Mouse (Mus musculus): ENCODE measurements around the gene Lrrc8e. TPM values are rescaled to one million over a fixed set of nuclear protein-coding genes. Genes with fewer than 3 reads are reported as not detected.

Lrrc8e gene
- polyA plus RNA-seq, 1 experiment from 2014 or later: not detected

DNA sequence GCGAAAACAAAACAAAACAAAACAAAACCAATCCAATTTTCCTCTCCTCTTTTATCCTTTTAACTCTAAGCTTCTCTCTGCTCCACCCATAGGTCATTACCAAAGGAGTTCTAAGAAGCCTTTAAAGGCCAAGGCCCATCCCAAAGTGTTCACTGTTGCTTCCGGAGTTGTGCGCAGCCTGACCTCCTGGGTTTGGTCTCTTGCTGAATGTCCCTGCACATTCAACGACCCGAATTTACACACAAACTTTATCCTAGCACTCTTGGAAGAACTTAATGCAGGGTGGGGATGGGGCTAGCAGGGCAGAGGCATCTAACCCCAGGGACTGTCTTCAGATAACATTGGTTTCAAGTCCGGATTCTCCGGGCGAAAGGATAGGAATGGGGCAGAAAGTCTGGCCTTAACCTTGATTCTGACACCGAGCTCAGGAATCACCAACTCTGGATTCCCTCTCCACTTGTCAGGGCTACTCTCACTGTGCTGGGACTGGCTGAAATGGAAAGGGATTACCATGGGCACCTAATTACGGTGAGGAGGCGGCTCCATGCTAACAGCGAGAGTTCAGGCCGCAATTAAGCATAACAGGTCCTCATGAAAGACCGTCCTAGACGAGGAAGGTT lies 11.3 kb downstream of the Lrrc8e start:
- H3K9ac ChIP-seq (ENCODE audit: low read depth, low read length): peak overlapping the region; percentile 65
- peak overlapping the region; percentile 75 for H3K4me2 ChIP-seq (ENCODE audit: low read length)
- ATAC-seq: peak; percentile 2
- H3K9me3 ChIP-seq (replicated peaks; ENCODE audit: control insufficient read depth, low read length, poor library complexity, severe bottlenecking): no peaks in the 10 kb centered on the region
- 19% methylated on average over 15 of the region's 15 CpGs for WGBS
- H3K27me3 ChIP-seq (ENCODE audit: control insufficient read depth, insufficient read depth, low read depth, low read length): no peaks in the 10 kb centered on the region
- H3K36me3 ChIP-seq (ENCODE audit: control insufficient read depth, insufficient read depth, low read length): no peaks in the 10 kb centered on the region; the same call in 1 of the 2 replicates
- H3K27ac ChIP-seq (ENCODE audit: low read length): peak overlapping the region; percentile 83
- peak overlapping the region; percentile 79 for H3K4me3 ChIP-seq (ENCODE audit: low read depth, low read length)
- peaks cover 25% of the 10 kb centered on the region for H3K4me1 ChIP-seq (ENCODE audit: control insufficient read depth, insufficient read depth, low read length)

- Histone ChIP-seq H3K4me1 (ENCODE audit: control insufficient read depth, insufficient read depth, low read length) (peaks cover 25% of the 10 kb centered on the region), H3K9me3 (replicated peaks; ENCODE audit: control insufficient read depth, low read length, poor library complexity, severe bottlenecking) (no peaks in the 10 kb centered on the region), H3K4me3 (ENCODE audit: low read depth, low read length) (peak within 1 kb of the TSS; percentile 79), H3K9ac (ENCODE audit: low read depth, low read length) (peak within 1 kb of the TSS; percentile 84), H3K27ac (ENCODE audit: low read length) (peak within 1 kb of the TSS; percentile 91), H3K36me3 (ENCODE audit: control insufficient read depth, insufficient read depth, low read length) (peaks cover 4% of the 10 kb centered on the region), H3K27me3 (ENCODE audit: control insufficient read depth, insufficient read depth, low read depth, low read length) (no peaks in the 10 kb centered on the region), H3K4me2 (ENCODE audit: low read length) (peak within 1 kb of the TSS; percentile 77)
- under 1% methylated on average over 57 of the region's 71 CpGs for WGBS
- peak; percentile 96 for ATAC-seq
Measured at GRCm38 (mm10) chr8:4238434-4239192, 12.0 kb downstream of the Lrrc8e start, which contains the start of the genes Map2k7 and Gm49320. Gene Map2k7 (plus strand): TSS chr8:4238740. Gene Gm49320 (plus strand): TSS chr8:4238865.

DNA sequence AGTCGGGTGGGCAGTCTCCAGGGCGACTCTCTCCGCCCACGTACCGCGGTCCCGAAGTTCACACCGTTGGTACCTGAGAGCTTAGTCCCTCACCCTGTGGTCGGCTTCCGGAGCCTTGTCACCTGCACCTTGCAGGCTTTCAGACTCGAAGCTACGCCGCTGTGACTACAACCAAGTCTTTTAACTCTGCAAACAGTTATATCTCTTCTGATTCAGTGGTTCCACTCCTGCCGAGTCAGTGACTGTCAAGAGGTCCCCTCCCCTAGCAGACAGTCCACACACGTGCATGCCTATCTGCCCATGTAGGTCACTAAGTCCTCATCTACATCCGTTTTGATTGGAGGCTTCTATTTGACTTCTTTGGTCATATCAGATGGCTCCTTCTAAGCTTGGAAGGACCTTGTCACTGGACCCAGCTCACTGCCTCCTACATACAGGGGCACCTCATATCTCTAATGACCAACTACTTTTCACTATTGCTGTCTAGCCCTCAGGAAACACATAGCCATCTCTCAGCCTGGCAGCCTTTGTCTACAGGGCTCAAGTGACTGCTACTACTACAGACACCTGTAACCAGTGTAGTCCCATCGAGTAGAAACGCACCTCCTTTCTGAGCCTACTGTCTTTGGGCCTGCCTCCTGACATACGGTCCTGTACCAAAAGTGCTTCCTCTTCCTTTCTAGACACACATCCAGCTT lies 12.7 kb downstream of the Lrrc8e start:
- H3K36me3 ChIP-seq (ENCODE audit: control insufficient read depth, insufficient read depth, low read length): peaks cover 12% of the 10 kb centered on the region
- peaks cover 25% of the 10 kb centered on the region for H3K4me1 ChIP-seq (ENCODE audit: control insufficient read depth, insufficient read depth, low read length)
- peak; percentile 43 for ATAC-seq
- no peaks in the 10 kb centered on the region for H3K27me3 ChIP-seq (ENCODE audit: control insufficient read depth, insufficient read depth, low read depth, low read length)
- peak overlapping the region; percentile 77 for H3K4me2 ChIP-seq (ENCODE audit: low read length)
- H3K27ac ChIP-seq (ENCODE audit: low read length): peak overlapping the region; percentile 91
- WGBS: 15% methylated on average over 19 of the region's 19 CpGs
- H3K9ac ChIP-seq (ENCODE audit: low read depth, low read length): peak overlapping the region; percentile 84
- peak overlapping the region; percentile 79 for H3K4me3 ChIP-seq (ENCODE audit: low read depth, low read length)
- H3K9me3 ChIP-seq (replicated peaks; ENCODE audit: control insufficient read depth, low read length, poor library complexity, severe bottlenecking): no peaks in the 10 kb centered on the region

- 94% methylated on average over 5 of the region's 5 CpGs for WGBS
- Histone ChIP-seq H3K4me3 (ENCODE audit: low read depth, low read length) (no peak overlapping the region), H3K9ac (ENCODE audit: low read depth, low read length) (no peak overlapping the region), H3K9me3 (replicated peaks; ENCODE audit: control insufficient read depth, low read length, poor library complexity, severe bottlenecking) (no peaks in the 10 kb centered on the region), H3K4me2 (ENCODE audit: low read length) (no peak overlapping the region), H3K27ac (ENCODE audit: low read length) (no peak overlapping the region), H3K27me3 (ENCODE audit: control insufficient read depth, insufficient read depth, low read depth, low read length) (no peaks in the 10 kb centered on the region), H3K36me3 (ENCODE audit: control insufficient read depth, insufficient read depth, low read length) (peaks cover 35% of the 10 kb centered on the region), H3K4me1 (ENCODE audit: control insufficient read depth, insufficient read depth, low read length) (peaks cover 11% of the 10 kb centered on the region)
- no peak for ATAC-seq
Measured at GRCm38 (mm10) chr8:4245061-4245460, 18.4 kb downstream of the Lrrc8e start.

DNA sequence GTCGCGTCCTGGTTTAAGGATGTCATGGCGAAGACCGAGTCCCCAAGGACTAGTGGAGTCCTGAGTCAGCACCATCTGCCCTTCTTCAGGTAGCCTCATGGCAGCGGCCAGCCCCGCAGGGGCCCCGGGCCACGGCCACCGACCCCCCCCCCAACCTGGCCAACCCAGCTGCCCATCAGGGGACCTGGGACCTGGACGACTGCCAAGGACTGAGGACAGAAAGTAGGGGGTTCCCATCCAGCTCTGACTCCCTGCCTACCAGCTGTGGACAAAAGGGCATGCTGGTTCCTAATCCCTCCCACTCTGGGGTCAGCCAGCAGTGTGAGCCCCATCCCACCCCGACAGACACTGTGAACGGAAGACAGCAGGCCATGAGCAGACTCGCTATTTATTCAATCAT lies 19.1 kb downstream of the Lrrc8e start:
- H3K4me1 ChIP-seq (ENCODE audit: control insufficient read depth, insufficient read depth, low read length): peaks cover 5% of the 10 kb centered on the region
- no peak for ATAC-seq
- H3K9me3 ChIP-seq (replicated peaks; ENCODE audit: control insufficient read depth, low read length, poor library complexity, severe bottlenecking): no peaks in the 10 kb centered on the region
- H3K4me2 ChIP-seq (ENCODE audit: low read length): no peak overlapping the region
- WGBS: 80% methylated on average over 13 of the region's 13 CpGs
- no peaks in the 10 kb centered on the region for H3K27me3 ChIP-seq (ENCODE audit: control insufficient read depth, insufficient read depth, low read depth, low read length)
- no peak overlapping the region for H3K27ac ChIP-seq (ENCODE audit: low read length)
- peaks cover 35% of the 10 kb centered on the region for H3K36me3 ChIP-seq (ENCODE audit: control insufficient read depth, insufficient read depth, low read length)
- no peak overlapping the region for H3K9ac ChIP-seq (ENCODE audit: low read depth, low read length)
- H3K4me3 ChIP-seq (ENCODE audit: low read depth, low read length): no peak overlapping the region

DNA sequence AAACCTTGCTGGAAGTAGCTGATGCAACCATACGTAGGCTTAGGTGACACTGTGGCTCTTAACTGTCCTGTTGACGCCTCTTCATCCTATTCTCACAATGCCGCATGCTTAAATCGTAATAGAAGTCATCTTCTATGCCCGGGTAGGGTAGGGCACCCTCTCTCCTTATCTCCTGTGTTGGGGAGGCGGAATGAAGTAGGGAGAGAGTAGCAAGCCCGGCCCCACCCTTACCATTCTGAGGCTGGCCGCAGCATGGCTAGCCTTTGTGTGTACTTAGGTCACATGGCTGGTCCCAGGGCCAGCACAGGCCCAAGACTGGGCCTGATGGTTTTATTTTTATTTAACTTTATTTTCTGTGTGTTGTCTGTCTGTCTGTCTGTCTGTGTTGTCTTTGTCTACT lies 20.6 kb downstream of the Lrrc8e start:
- no peak overlapping the region for H3K27ac ChIP-seq (ENCODE audit: low read length)
- no peaks in the 10 kb centered on the region for H3K9me3 ChIP-seq (replicated peaks; ENCODE audit: control insufficient read depth, low read length, poor library complexity, severe bottlenecking)
- 92% methylated on average over 8 of the region's 8 CpGs for WGBS
- no peak overlapping the region for H3K4me3 ChIP-seq (ENCODE audit: low read depth, low read length)
- H3K4me1 ChIP-seq (ENCODE audit: control insufficient read depth, insufficient read depth, low read length): no peaks in the 10 kb centered on the region; the same call in 1 of the 2 replicates
- no peak for ATAC-seq
- no peak overlapping the region for H3K9ac ChIP-seq (ENCODE audit: low read depth, low read length)
- H3K27me3 ChIP-seq (ENCODE audit: control insufficient read depth, insufficient read depth, low read depth, low read length): no peaks in the 10 kb centered on the region
- H3K4me2 ChIP-seq (ENCODE audit: low read length): no peak overlapping the region
- peaks cover 35% of the 10 kb centered on the region for H3K36me3 ChIP-seq (ENCODE audit: control insufficient read depth, insufficient read depth, low read length)

- Histone ChIP-seq H3K4me2 (ENCODE audit: low read length) (no peak within 1 kb of the TSS), H3K9me3 (replicated peaks; ENCODE audit: control insufficient read depth, low read length, poor library complexity, severe bottlenecking) (no peaks in the 10 kb centered on the region), H3K9ac (ENCODE audit: low read depth, low read length) (peak within 1 kb of the TSS; percentile 21; the same call in 1 of the 2 replicates), H3K27me3 (ENCODE audit: control insufficient read depth, insufficient read depth, low read depth, low read length) (no peaks in the 10 kb centered on the region), H3K36me3 (ENCODE audit: control insufficient read depth, insufficient read depth, low read length) (peaks cover 35% of the 10 kb centered on the region), H3K4me3 (ENCODE audit: low read depth, low read length) (no peak within 1 kb of the TSS), H3K27ac (ENCODE audit: low read length) (no peak within 1 kb of the TSS), H3K4me1 (ENCODE audit: control insufficient read depth, insufficient read depth, low read length) (peaks cover 3% of the 10 kb centered on the region; the same call in 1 of the 2 replicates)
- 81% methylated on average over 15 of the region's 15 CpGs for WGBS
- no peak for ATAC-seq
Measured at GRCm38 (mm10) chr8:4247951-4248540, 21.4 kb downstream of the Lrrc8e start, which contains the start of gene Tgfbr3l. Gene Tgfbr3l (plus strand): TSS chr8:4248214.

DNA sequence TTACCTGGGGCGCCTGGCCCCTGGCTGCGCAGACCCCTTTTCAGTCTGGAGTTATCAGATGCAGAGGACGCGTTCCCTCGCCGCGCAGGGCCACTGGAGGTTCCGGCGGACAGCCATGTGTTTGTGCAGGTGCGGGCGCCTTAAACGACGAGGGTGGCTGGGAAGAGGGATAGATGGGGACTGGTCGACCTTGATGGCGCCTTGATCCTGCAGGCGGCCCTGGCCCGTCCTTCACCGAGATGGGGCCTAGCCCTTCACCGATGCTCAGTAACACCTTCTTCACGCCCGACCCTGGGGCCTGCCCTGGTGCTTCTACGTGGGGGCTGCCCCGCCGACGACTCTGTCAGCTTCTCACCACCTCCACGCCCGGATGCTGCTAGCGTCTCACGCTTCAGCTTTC lies 22.6 kb downstream of the Lrrc8e start:
- peaks cover 25% of the 10 kb centered on the region for H3K36me3 ChIP-seq (ENCODE audit: control insufficient read depth, insufficient read depth, low read length)
- no peaks in the 10 kb centered on the region for H3K9me3 ChIP-seq (replicated peaks; ENCODE audit: control insufficient read depth, low read length, poor library complexity, severe bottlenecking)
- H3K27ac ChIP-seq (ENCODE audit: low read length): no peak overlapping the region
- H3K27me3 ChIP-seq (ENCODE audit: control insufficient read depth, insufficient read depth, low read depth, low read length): no peaks in the 10 kb centered on the region
- peak overlapping the region; percentile 15; the same call in 1 of the 2 replicates for H3K9ac ChIP-seq (ENCODE audit: low read depth, low read length)
- no peak overlapping the region for H3K4me3 ChIP-seq (ENCODE audit: low read depth, low read length)
- WGBS: 16% methylated on average over 29 of the region's 29 CpGs
- H3K4me1 ChIP-seq (ENCODE audit: control insufficient read depth, insufficient read depth, low read length): peaks cover 11% of the 10 kb centered on the region
- no peak overlapping the region for H3K4me2 ChIP-seq (ENCODE audit: low read length)
- ATAC-seq: no peak
